Mouse (Mus musculus) megakaryocyte, embryonic 14.5 days (primary cell): ENCODE measurements around the gene Cnnm3.

Experiments used
- FLI1 ChIP-seq: IDR thresholded peaks from 2 replicates; pipeline ENCODE4 v1.6.1; 2012; ENCODE audit warnings: low read length, inconsistent platforms, mixed read lengths
- GATA1 ChIP-seq: IDR thresholded peaks from 3 replicates; pipeline ENCODE4 v1.6.1; 2012; ENCODE audit warnings: mixed read lengths, low read length, inconsistent platforms, borderline replicate concordance

DNA sequence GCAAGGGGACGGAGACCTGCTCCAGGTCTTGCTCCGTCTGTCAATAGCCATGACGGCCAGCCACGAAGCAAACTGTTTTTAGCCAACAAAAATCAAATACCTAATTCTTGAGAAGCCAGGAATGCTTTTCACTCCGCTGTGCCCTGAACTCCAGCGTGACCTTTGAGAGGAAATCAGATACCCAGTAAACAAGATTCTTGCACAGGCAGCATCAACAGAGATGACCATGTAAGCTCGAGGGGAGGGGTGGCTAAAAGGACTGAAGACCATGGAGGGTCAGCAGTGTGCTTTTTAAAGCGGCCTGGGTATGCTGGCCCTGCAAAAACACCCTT lies 24.7 kb downstream of the Cnnm3 start:
- TF ChIP-seq GATA1 (no peak), FLI1 (no peak)
